Mouse (Mus musculus) heart, embryonic 14.5 days (tissue): ENCODE data around the gene Galm. TPM values are rescaled to one million over a fixed set of nuclear protein-coding genes. Genes with fewer than 3 reads are reported as not detected.

Source experiments
- ATAC-seq: fragments of 200-750 bp; cut with Nextera tagmentation; 2 replicates; pipeline ENCODE4 v1.8.0; 2017; ENCODE audit warnings: low read depth, moderate TSS enrichment; ENCODE audit not compliant: insufficient number of reproducible peaks, insufficient read depth, low FRiP score
- H3K27ac ChIP-seq, 2 experiments: fragments of 200-500 bp in 1 of 2; fragments of 300-500 bp in 1 of 2; sonication (generic) in 1 of 2; replicated peaks in 1 of 2; 2 replicates each; pipeline ENCODE4 v1.5.1; 2012 to 2014; ENCODE audit warnings: low read depth in 2 of 2, low read length in 2 of 2, control low read depth in 1 of 2, mild to moderate bottlenecking in 1 of 2, mixed read lengths in 1 of 2; ENCODE audit not compliant: control insufficient read depth in 1 of 2, insufficient read depth in 1 of 2
- H3K27me3 ChIP-seq: fragments of 300-500 bp; sonication (generic); 2 replicates; pipeline ENCODE4 v1.6.1; 2014; ENCODE audit warnings: mild to moderate bottlenecking, low read length, control low read depth; ENCODE audit not compliant: control insufficient read depth, insufficient read depth
- H3K36me3 ChIP-seq: fragments of 300-500 bp; sonication (generic); 2 replicates; pipeline ENCODE4 v1.6.1; 2014; ENCODE audit warnings: mild to moderate bottlenecking, control low read depth, low read length, mixed read lengths; ENCODE audit not compliant: control insufficient read depth, insufficient read depth
- H3K4me1 ChIP-seq, 2 experiments: fragments of 200-500 bp in 1 of 2; fragments of 300-500 bp in 1 of 2; sonication (generic) in 1 of 2; 2 replicates each; pipeline ENCODE4 v1.6.1; 2012 to 2014; ENCODE audit warnings: low read length in 2 of 2, control low read depth in 1 of 2, mixed read lengths in 1 of 2; ENCODE audit not compliant: control insufficient read depth in 2 of 2, insufficient read depth in 2 of 2
- H3K4me2 ChIP-seq: fragments of 300-500 bp; sonication (generic); 2 replicates; pipeline ENCODE4 v1.6.1; 2014; ENCODE audit warnings: mild to moderate bottlenecking, low read length
- H3K4me3 ChIP-seq, 2 experiments: fragments of 200-500 bp in 1 of 2; fragments of 300-500 bp in 1 of 2; sonication (generic) in 1 of 2; 2 replicates each; pipeline ENCODE4 v1.5.1; 2012 to 2014; ENCODE audit warnings: low read length in 2 of 2, mild to moderate bottlenecking in 2 of 2, control low read depth in 1 of 2, low read depth in 1 of 2, moderate library complexity in 1 of 2; ENCODE audit not compliant: control insufficient read depth in 1 of 2, insufficient read depth in 1 of 2
- H3K9ac ChIP-seq: fragments of 300-500 bp; sonication (generic); 2 replicates; pipeline ENCODE4 v1.6.1; 2014; ENCODE audit warnings: mild to moderate bottlenecking, low read length
- H3K9me3 ChIP-seq: fragments of 300-500 bp; sonication (generic); 2 replicates; pipeline ENCODE4 v1.6.1; 2016; ENCODE audit warnings: low read length, control low read depth; ENCODE audit not compliant: control insufficient read depth
- WGBS: fragments of 180-500 bp; shearing (Covaris S2); extraction: QIAGEN DNeasy Blood & Tissue Kit; methylation state at CpG from one replicate; pipeline ENCODE4 v1.1.7; 2014; 5-methylcytosine and 5-hydroxymethylcytosine counted together
- polyA plus RNA-seq: library from polyadenylated mRNA; unstranded; fragments of >200 nt; fragmentation: Nextera tagmentation; extraction: Ambion mirVana; gene quantifications from 2 replicates; pipeline ENCODE4 v1.2.1, GENCODE M21; 2014

Galm gene
- polyA plus RNA-seq, 1 experiment from 2014 or later, result 13.7 TPM

DNA sequence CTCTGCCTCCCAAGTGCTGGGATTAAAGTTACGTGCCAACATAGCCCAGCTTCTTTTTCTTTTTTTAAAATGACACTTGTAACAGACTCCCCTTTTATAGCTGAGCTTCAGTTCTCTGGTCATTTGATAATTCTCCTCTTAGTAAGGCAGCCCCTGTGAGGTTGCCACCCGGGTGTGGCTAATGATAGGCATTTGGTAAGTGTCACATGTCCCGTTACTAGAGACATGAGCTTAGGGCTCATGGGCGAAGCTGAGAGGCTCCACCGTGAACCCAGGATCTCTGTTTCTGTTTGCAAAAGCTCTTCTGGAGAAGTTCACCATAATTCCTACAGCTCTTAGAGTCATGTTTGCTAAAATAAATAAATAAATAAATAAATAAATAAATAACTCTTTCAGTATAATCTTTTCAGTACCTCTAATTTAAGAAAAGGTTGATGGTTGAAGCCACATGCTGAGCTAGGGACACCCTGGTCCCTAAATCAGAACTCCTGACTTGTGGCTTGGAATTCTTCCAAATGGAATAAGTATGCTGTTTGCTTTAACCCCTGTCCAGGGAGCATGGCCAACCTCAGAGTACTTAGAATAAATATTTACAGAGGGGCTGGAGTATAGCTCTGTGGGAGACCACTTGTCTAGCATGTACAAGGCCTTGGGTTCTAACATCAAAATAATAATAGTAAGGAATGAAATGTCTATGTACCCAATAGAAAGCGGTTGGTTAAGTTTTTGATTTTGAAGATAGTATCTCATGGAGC is 16.4 kb downstream of the Galm start:
- H3K27me3 ChIP-seq, result 0 out of 2 replicates have a peak, but pooled peaks cover 3% of the 10 kb centered on the region
- ATAC-seq, result no peak
- H3K27ac ChIP-seq, result no peak overlapping the region
- WGBS, result 77% methylated on average over 6 of the region's 6 CpGs
- H3K36me3 ChIP-seq, result no peaks in the 10 kb centered on the region
- peaks cover 8 to 10% of the 10 kb centered on the region in 2 experiments for H3K4me1 ChIP-seq
- no peaks in the 10 kb centered on the region for H3K9me3 ChIP-seq
- no peak overlapping the region for H3K4me3 ChIP-seq
- H3K4me2 ChIP-seq, result no peak overlapping the region
- no peak overlapping the region for H3K9ac ChIP-seq

DNA sequence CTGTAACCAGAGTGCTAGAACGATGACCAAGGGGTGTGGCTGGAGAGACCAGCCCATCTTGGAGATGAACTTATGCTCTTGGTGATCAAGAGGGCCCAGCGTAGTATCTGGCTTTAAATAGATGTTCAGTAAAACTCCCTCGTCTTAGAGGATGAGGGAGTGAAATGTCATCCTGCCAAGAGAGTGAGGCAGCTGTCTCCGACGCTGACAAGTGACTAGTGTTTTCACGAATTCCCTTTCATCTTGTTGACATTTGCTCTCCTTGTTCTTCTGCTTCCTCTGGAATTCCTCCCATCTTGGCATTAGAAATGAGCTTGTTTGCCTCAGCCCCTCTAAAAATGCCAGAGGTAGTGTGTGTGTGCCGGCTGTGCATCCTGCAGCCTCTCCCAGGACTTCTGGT is 17.9 kb downstream of the Galm start:
- peaks cover 12 to 17% of the 10 kb centered on the region in 2 experiments for H3K4me1 ChIP-seq
- WGBS, result 29% methylated on average over 7 of the region's 7 CpGs
- no peak for ATAC-seq
- H3K4me3 ChIP-seq, result no peak overlapping the region
- no peaks in the 10 kb centered on the region for H3K36me3 ChIP-seq
- H3K4me2 ChIP-seq, result no peak overlapping the region
- H3K9me3 ChIP-seq, result no peaks in the 10 kb centered on the region
- no peak overlapping the region for H3K27ac ChIP-seq
- 0 out of 2 replicates have a peak, but pooled peaks cover 3% of the 10 kb centered on the region for H3K27me3 ChIP-seq
- no peak overlapping the region for H3K9ac ChIP-seq

DNA sequence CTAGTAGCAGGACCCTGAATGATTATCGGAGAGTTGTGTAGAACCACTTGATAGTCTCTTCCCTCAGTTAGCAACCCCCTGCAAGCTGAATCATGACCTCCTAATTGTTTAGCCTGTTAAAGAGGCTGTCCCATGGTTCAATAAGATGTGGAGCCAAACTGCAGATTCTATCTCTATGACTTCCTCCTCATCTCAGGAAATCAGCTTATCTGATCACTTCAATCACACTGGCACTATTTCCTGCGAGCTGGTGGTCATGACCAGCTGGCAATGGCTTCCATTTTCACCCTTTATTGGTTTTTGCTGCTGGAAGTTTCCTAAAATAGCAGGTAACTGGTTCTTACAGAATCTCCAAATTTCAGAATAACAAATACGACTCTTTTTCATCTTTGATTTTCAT is 18.5 kb downstream of the Galm start:
- 0 out of 2 replicates have a peak, but pooled peaks cover 3% of the 10 kb centered on the region for H3K27me3 ChIP-seq

DNA sequence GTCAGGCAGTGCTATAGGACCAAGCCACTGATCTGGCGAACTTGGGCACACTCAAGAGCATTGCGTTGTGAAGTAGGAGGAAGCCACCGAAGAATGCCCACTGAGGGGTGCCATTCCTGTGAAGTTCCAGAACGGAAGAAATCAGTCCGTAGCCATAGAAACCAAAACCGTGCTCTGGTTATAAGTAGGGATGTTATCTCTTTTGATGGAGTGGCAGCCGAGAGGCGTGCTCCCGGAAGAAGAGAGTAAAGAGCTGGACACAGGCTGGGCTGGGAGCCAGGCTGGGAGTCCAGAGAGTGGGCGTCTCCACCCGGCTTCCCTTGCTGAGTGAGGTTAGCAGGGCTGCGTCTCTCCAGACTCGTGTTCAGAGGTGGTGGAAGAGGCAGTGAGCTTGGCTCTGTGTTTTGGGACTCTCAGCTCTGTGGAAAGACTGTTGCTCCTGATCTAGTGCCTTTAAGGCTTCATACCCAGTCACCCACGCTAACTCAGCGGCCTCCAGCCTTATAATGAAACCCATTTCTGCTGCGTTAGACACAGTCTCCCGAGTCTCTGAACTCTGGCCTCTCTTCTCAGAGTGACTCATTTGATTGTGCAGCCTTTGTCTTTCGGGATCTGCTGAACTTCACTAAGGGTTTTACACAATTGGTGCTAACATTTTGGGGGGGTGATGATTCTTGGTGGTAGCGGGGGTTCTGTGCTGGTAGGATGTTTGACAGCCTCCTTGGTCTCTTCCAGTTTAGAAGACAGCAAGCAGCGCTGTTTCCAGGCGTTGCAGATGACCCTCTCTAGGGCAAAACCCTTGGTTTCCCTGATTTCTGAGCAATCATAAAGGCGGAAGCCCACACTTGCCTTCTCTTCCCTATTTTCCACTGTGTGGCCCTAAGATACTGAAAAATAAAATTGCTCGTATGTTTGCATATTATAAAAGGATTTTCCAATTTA is 21.1 kb downstream of the Galm start:
- peak overlapping the region; percentile 16 to 22 for H3K4me3 ChIP-seq
- 28% methylated on average over 23 of the region's 23 CpGs for WGBS
- H3K36me3 ChIP-seq, result no peaks in the 10 kb centered on the region
- 0 out of 2 replicates have a peak, but pooled peaks cover 3% of the 10 kb centered on the region for H3K27me3 ChIP-seq
- peak overlapping the region; percentile 13; the same call in 1 of the 2 replicates for H3K9ac ChIP-seq
- H3K4me1 ChIP-seq, result peaks cover 12 to 17% of the 10 kb centered on the region in 2 experiments
- ATAC-seq, result peak; percentile 91
- no peaks in the 10 kb centered on the region for H3K9me3 ChIP-seq
- H3K4me2 ChIP-seq, result peak overlapping the region; percentile 57
- H3K27ac ChIP-seq, result peak overlapping the region; percentile 53 to 72

More for the DNA sequence above, 18.5 kb downstream of the Galm start:
- H3K9ac ChIP-seq, result no peak overlapping the region
- no peak overlapping the region for H3K4me2 ChIP-seq
- H3K27ac ChIP-seq, result no peak overlapping the region
- H3K4me3 ChIP-seq, result no peak overlapping the region
- 80% methylated on average over 3 of the region's 3 CpGs for WGBS
- no peak for ATAC-seq
- no peaks in the 10 kb centered on the region for H3K9me3 ChIP-seq
- H3K4me1 ChIP-seq, result peaks cover 12 to 17% of the 10 kb centered on the region in 2 experiments
- no peaks in the 10 kb centered on the region for H3K36me3 ChIP-seq

DNA sequence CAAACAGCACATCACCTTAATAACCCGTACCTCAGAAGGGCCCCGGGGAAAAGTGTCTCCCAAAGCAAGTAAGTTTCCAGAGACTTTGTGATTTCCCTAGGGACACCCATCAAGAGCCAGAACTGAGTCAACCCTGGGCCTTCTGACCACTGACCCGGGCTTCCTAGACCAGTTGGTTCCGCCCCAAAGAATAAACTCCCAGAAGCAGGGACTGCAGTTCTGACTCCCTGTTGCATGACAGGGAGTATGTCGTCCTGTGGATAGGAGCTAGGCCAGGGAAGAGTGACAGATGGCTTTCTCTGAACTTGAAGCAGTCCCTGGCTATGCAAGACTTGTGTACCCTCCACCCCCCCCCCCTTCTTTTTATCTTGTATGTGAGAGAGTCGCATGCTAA is 21.7 kb downstream of the Galm start:
- 80% methylated on average over 6 of the region's 6 CpGs for WGBS
- peak overlapping the region; percentile 13; the same call in 1 of the 2 replicates for H3K9ac ChIP-seq
- peak overlapping the region in 1 of 2 experiments; percentile 53; a peak in 1 of 4 replicates for H3K27ac ChIP-seq
- no peaks in the 10 kb centered on the region for H3K9me3 ChIP-seq
- ATAC-seq, result 0 out of 2 replicates have a peak, but pooled peaks have one; percentile 19
- H3K27me3 ChIP-seq, result 0 out of 2 replicates have a peak, but pooled peaks cover 3% of the 10 kb centered on the region
- no peak overlapping the region for H3K4me3 ChIP-seq
- H3K36me3 ChIP-seq, result no peaks in the 10 kb centered on the region
- peaks cover 12 to 17% of the 10 kb centered on the region in 2 experiments for H3K4me1 ChIP-seq
- H3K4me2 ChIP-seq, result no peak overlapping the region

DNA sequence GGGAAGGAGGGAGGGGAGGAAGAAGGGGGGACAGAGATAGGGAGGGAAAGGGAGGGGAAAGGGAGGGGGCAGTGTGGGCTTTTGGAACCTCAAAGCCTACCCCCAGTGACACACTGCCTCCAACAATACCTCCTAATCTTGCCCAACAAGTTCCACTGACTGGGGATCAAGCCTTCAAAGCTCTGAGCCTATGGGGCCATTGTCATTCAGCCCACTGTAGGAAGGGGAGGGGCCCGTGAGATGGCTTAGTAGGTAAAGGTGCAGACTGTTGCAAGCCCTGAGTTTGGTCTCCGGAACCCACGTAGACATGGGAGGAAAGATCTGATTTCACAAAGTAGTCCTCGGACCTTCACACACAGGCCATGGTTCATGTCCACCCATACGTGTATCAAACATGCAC is 24.1 kb downstream of the Galm start:
- Histone ChIP-seq H3K9me3 (no peaks in the 10 kb centered on the region), H3K36me3 (no peaks in the 10 kb centered on the region), H3K4me2 (no peak overlapping the region), H3K27ac (no peak overlapping the region), H3K4me1 (peaks cover 12 to 17% of the 10 kb centered on the region in 2 experiments), H3K4me3 (no peak overlapping the region), H3K27me3 (0 out of 2 replicates have a peak, but pooled peaks cover 3% of the 10 kb centered on the region), H3K9ac (no peak overlapping the region)
- WGBS, result 46% methylated on average over 5 of the region's 5 CpGs
- no peak for ATAC-seq
